Mouse (Mus musculus) hindbrain, embryonic 13.5 days (tissue): ENCODE data around the gene Wwox. TPM values are rescaled to one million over a fixed set of nuclear protein-coding genes. Genes with fewer than 3 reads are reported as not detected.

ENCODE experiments used
- ATAC-seq: fragments of 200-750 bp; cut with Nextera tagmentation; 2 replicates; pipeline ENCODE4 v1.8.0; 2017; ENCODE audit warnings: moderate TSS enrichment; ENCODE audit not compliant: low FRiP score
- H3K27ac ChIP-seq: fragments of 300-500 bp; sonication (generic); 2 replicates; pipeline ENCODE4 v1.5.1; 2015; ENCODE audit warnings: inconsistent platforms, mild to moderate bottlenecking, moderate library complexity
- H3K27me3 ChIP-seq: fragments of 300-500 bp; sonication (generic); 2 replicates; pipeline ENCODE4 v1.6.1; 2015; ENCODE audit warnings: mild to moderate bottlenecking, inconsistent platforms
- H3K36me3 ChIP-seq: fragments of 300-500 bp; sonication (generic); 2 replicates; pipeline ENCODE4 v1.6.1; 2015; ENCODE audit warnings: mild to moderate bottlenecking, inconsistent platforms
- H3K4me1 ChIP-seq: fragments of 300-500 bp; sonication (generic); replicated peaks from 2 replicates; pipeline ENCODE4 v1.6.1; 2015; ENCODE audit warnings: inconsistent platforms
- H3K4me2 ChIP-seq: fragments of 300-500 bp; sonication (generic); 2 replicates; pipeline ENCODE4 v1.6.1; 2015; ENCODE audit warnings: inconsistent platforms, mild to moderate bottlenecking, moderate library complexity
- H3K4me3 ChIP-seq: fragments of 300-500 bp; sonication (generic); 2 replicates; pipeline ENCODE4 v1.5.1; 2015; ENCODE audit warnings: mild to moderate bottlenecking, inconsistent platforms
- H3K9ac ChIP-seq: fragments of 300-500 bp; sonication (generic); 2 replicates; pipeline ENCODE4 v1.6.1; 2015; ENCODE audit warnings: mild to moderate bottlenecking, inconsistent platforms
- H3K9me3 ChIP-seq: fragments of 300-500 bp; sonication (generic); 2 replicates; pipeline ENCODE4 v1.6.1; 2016; ENCODE audit warnings: inconsistent platforms
- WGBS: fragments of 180-500 bp; shearing (Covaris S2); methylation state at CpG from one replicate; pipeline ENCODE4 v1.1.7; 2015; 5-methylcytosine and 5-hydroxymethylcytosine counted together
- polyA plus RNA-seq: library from polyadenylated mRNA; unstranded; fragments of >200 nt; fragmentation: Nextera tagmentation; extraction: Ambion mirVana; gene quantifications from 2 replicates; pipeline ENCODE4 v1.2.1, GENCODE M21; 2015

Wwox gene
- polyA plus RNA-seq, 1 experiment from 2014 or later, result 13.8 TPM

- no peak overlapping the region for H3K4me2 ChIP-seq
- H3K9me3 ChIP-seq, result no peaks in the 10 kb centered on the region
- H3K4me3 ChIP-seq, result no peak overlapping the region
- H3K36me3 ChIP-seq, result no peaks in the 10 kb centered on the region
- no peaks in the 10 kb centered on the region for H3K4me1 ChIP-seq
- ATAC-seq, result no peak
- 93% methylated on average over 1 of the region's 1 CpGs for WGBS
- no peaks in the 10 kb centered on the region for H3K27me3 ChIP-seq
- H3K9ac ChIP-seq, result no peak overlapping the region
- H3K27ac ChIP-seq, result no peak overlapping the region
Measured at GRCm38 (mm10) chr8:114962494-114962893, 523.0 kb downstream of the Wwox start.

- Histone ChIP-seq H3K36me3 (no peaks in the 10 kb centered on the region), H3K9ac (no peak overlapping the region), H3K9me3 (no peaks in the 10 kb centered on the region), H3K4me2 (no peak overlapping the region), H3K27ac (no peak overlapping the region), H3K4me3 (no peak overlapping the region), H3K4me1 (no peaks in the 10 kb centered on the region), H3K27me3 (no peaks in the 10 kb centered on the region)
- 90% methylated on average over 4 of the region's 4 CpGs for WGBS
- ATAC-seq, result no peak
Measured at GRCm38 (mm10) chr8:114963282-114963681, 523.8 kb downstream of the Wwox start.

- Histone ChIP-seq H3K4me3 (no peak overlapping the region), H3K27ac (no peak overlapping the region), H3K36me3 (no peaks in the 10 kb centered on the region), H3K4me1 (no peaks in the 10 kb centered on the region), H3K27me3 (no peaks in the 10 kb centered on the region), H3K9me3 (no peaks in the 10 kb centered on the region), H3K4me2 (no peak overlapping the region), H3K9ac (no peak overlapping the region)
- WGBS, result 93% methylated on average over 6 of the region's 6 CpGs
- no peak for ATAC-seq
Measured at GRCm38 (mm10) chr8:114964206-114964605, 524.8 kb downstream of the Wwox start.

GRCm38 (mm10) chr8:114968842-114969241 is 529.4 kb downstream of the Wwox start:
- H3K4me1 ChIP-seq, result 0 out of 2 replicates have a peak, but pooled peaks cover 4% of the 10 kb centered on the region
- no peaks in the 10 kb centered on the region for H3K36me3 ChIP-seq
- H3K4me2 ChIP-seq, result no peak overlapping the region
- H3K9ac ChIP-seq, result no peak overlapping the region
- no peaks in the 10 kb centered on the region for H3K9me3 ChIP-seq
- ATAC-seq, result no peak
- H3K4me3 ChIP-seq, result no peak overlapping the region
- 0 out of 2 replicates have a peak, but pooled peaks cover 5% of the 10 kb centered on the region for H3K27me3 ChIP-seq
- H3K27ac ChIP-seq, result no peak overlapping the region
- 86% methylated on average over 4 of the region's 4 CpGs for WGBS

GRCm38 (mm10) chr8:114971378-114971777 is 531.9 kb downstream of the Wwox start:
- ATAC-seq, result 0 out of 2 replicates have a peak, but pooled peaks have one; percentile 32

GRCm38 (mm10) chr8:114973002-114973461 is 533.6 kb downstream of the Wwox start:
- Histone ChIP-seq H3K9ac (no peak overlapping the region), H3K4me2 (no peak overlapping the region), H3K27me3 (0 out of 2 replicates have a peak, but pooled peaks cover 8% of the 10 kb centered on the region), H3K9me3 (no peaks in the 10 kb centered on the region), H3K27ac (no peak overlapping the region), H3K36me3 (no peaks in the 10 kb centered on the region), H3K4me3 (no peak overlapping the region), H3K4me1 (0 out of 2 replicates have a peak, but pooled peaks cover 4% of the 10 kb centered on the region)
- 35% methylated on average over 12 of the region's 12 CpGs for WGBS
- ATAC-seq, result no peak

More at GRCm38 (mm10) chr8:114971378-114971777, 531.9 kb downstream of the Wwox start:
- Histone ChIP-seq H3K4me2 (no peak overlapping the region), H3K36me3 (no peaks in the 10 kb centered on the region), H3K9me3 (no peaks in the 10 kb centered on the region), H3K27me3 (0 out of 2 replicates have a peak, but pooled peaks cover 8% of the 10 kb centered on the region), H3K4me1 (0 out of 2 replicates have a peak, but pooled peaks cover 4% of the 10 kb centered on the region), H3K4me3 (no peak overlapping the region), H3K27ac (no peak overlapping the region), H3K9ac (no peak overlapping the region)
- 39% methylated on average over 8 of the region's 8 CpGs for WGBS

GRCm38 (mm10) chr8:114974336-114974950 is 535.0 kb downstream of the Wwox start:
- no peak for ATAC-seq
- Histone ChIP-seq H3K4me1 (0 out of 2 replicates have a peak, but pooled peaks cover 4% of the 10 kb centered on the region), H3K27ac (no peak overlapping the region), H3K9ac (no peak overlapping the region), H3K27me3 (0 out of 2 replicates have a peak, but pooled peaks cover 10% of the 10 kb centered on the region), H3K4me2 (no peak overlapping the region), H3K9me3 (no peaks in the 10 kb centered on the region), H3K4me3 (no peak overlapping the region), H3K36me3 (no peaks in the 10 kb centered on the region)
- WGBS, result 81% methylated on average over 5 of the region's 5 CpGs

- Histone ChIP-seq H3K9ac (no peak overlapping the region), H3K4me3 (no peak overlapping the region), H3K9me3 (no peaks in the 10 kb centered on the region; the same call in 1 of the 2 replicates), H3K27ac (no peak overlapping the region), H3K4me2 (no peak overlapping the region), H3K4me1 (0 out of 2 replicates have a peak, but pooled peaks cover 4% of the 10 kb centered on the region), H3K36me3 (no peaks in the 10 kb centered on the region), H3K27me3 (0 out of 2 replicates have a peak, but pooled peaks cover 8% of the 10 kb centered on the region)
- WGBS, result 81% methylated on average over 11 of the region's 11 CpGs
- no peak for ATAC-seq
Measured at GRCm38 (mm10) chr8:114977746-114978145, 538.3 kb downstream of the Wwox start.

GRCm38 (mm10) chr8:114978206-114978960 is 538.9 kb downstream of the Wwox start:
- Histone ChIP-seq H3K4me1 (no peaks in the 10 kb centered on the region), H3K4me2 (no peak overlapping the region), H3K27ac (no peak overlapping the region), H3K9ac (no peak overlapping the region), H3K36me3 (no peaks in the 10 kb centered on the region), H3K9me3 (no peaks in the 10 kb centered on the region; the same call in 1 of the 2 replicates), H3K4me3 (no peak overlapping the region), H3K27me3 (0 out of 2 replicates have a peak, but pooled peaks cover 8% of the 10 kb centered on the region)
- 86% methylated on average over 15 of the region's 15 CpGs for WGBS
- ATAC-seq, result no peak

GRCm38 (mm10) chr8:114979671-114980070 is 540.2 kb downstream of the Wwox start:
- H3K9ac ChIP-seq, result no peak overlapping the region
- H3K9me3 ChIP-seq, result no peaks in the 10 kb centered on the region; the same call in 1 of the 2 replicates
- H3K4me3 ChIP-seq, result no peak overlapping the region
- H3K36me3 ChIP-seq, result no peaks in the 10 kb centered on the region
- peaks cover 8% of the 10 kb centered on the region for H3K4me1 ChIP-seq
- no peak overlapping the region for H3K27ac ChIP-seq
- 0 out of 2 replicates have a peak, but pooled peaks cover 3% of the 10 kb centered on the region for H3K27me3 ChIP-seq
- ATAC-seq, result no peak
- no peak overlapping the region for H3K4me2 ChIP-seq

- H3K9me3 ChIP-seq, result no peaks in the 10 kb centered on the region; the same call in 1 of the 2 replicates
- H3K36me3 ChIP-seq, result no peaks in the 10 kb centered on the region
- ATAC-seq, result no peak
- WGBS, result 90% methylated on average over 11 of the region's 11 CpGs
- H3K9ac ChIP-seq, result no peak overlapping the region
- no peak overlapping the region for H3K27ac ChIP-seq
- no peak overlapping the region for H3K4me2 ChIP-seq
- H3K4me3 ChIP-seq, result no peak overlapping the region
- H3K27me3 ChIP-seq, result 0 out of 2 replicates have a peak, but pooled peaks cover 3% of the 10 kb centered on the region
- H3K4me1 ChIP-seq, result peaks cover 9% of the 10 kb centered on the region
Measured at GRCm38 (mm10) chr8:114982762-114983161, 543.3 kb downstream of the Wwox start.

GRCm38 (mm10) chr8:114984500-114984899 is 545.0 kb downstream of the Wwox start:
- Histone ChIP-seq H3K36me3 (no peaks in the 10 kb centered on the region), H3K4me3 (no peak overlapping the region), H3K27me3 (no peaks in the 10 kb centered on the region), H3K9me3 (no peaks in the 10 kb centered on the region; the same call in 1 of the 2 replicates), H3K4me1 (peaks cover 9% of the 10 kb centered on the region), H3K9ac (no peak overlapping the region), H3K4me2 (no peak overlapping the region), H3K27ac (no peak overlapping the region)
- no peak for ATAC-seq
- WGBS, result 76% methylated on average over 8 of the region's 8 CpGs
